Mouse (Mus musculus) megakaryocyte-erythroid progenitor cell, adult 5-6 weeks (primary cell): ENCODE measurements around the gene Sar1b. TPM values are rescaled to one million over a fixed set of nuclear protein-coding genes. Genes with fewer than 3 reads are reported as not detected.

Experiments
- ATAC-seq: replicated peaks from 2 replicates; pipeline ENCODE4 v1.8.0; 2016; ENCODE audit warnings: mild to moderate bottlenecking, inconsistent platforms; ENCODE audit not compliant: severe bottlenecking, poor library complexity, low FRiP score, low TSS enrichment
- total RNA-seq, 2 experiments: library from RNA; stranded (forward) in 1 of 2; stranded (reverse) in 1 of 2; fragments of 200-1000, 215-1000 nt in 1 of 2; fragments of >200 nt in 1 of 2; fragmentation: Nextera tagmentation in 1 of 2; gene quantifications; 2 replicates each; pipeline ENCODE4 v1.2.3; 2014 to 2017

Gene Sar1b
- total RNA-seq, 2 experiments from 2014 or later, result 74.0 to 85.3 TPM

- ATAC-seq, result no peak
Measured at GRCm38 (mm10) chr11:51823271-51823670, 59.8 kb downstream of the Sar1b start.

- ATAC-seq, result no peak
Measured at GRCm38 (mm10) chr11:51823963-51824753, 60.7 kb downstream of the Sar1b start.

GRCm38 (mm10) chr11:51824867-51825424 lies 61.5 kb downstream of the Sar1b start:
- ATAC-seq, result no peak

- ATAC-seq, result peak; percentile 90
Measured at GRCm38 (mm10) chr11:51831962-51832909, 68.7 kb downstream of the Sar1b start.

- ATAC-seq, result no peak
Measured at GRCm38 (mm10) chr11:51832992-51833391, 69.5 kb downstream of the Sar1b start.

- no peak for ATAC-seq
Measured at GRCm38 (mm10) chr11:51833393-51834066, 70.0 kb downstream of the Sar1b start.

GRCm38 (mm10) chr11:51834067-51834411 lies 70.6 kb downstream of the Sar1b start:
- no peak for ATAC-seq

GRCm38 (mm10) chr11:51835598-51835997 lies 72.1 kb downstream of the Sar1b start:
- no peak for ATAC-seq

GRCm38 (mm10) chr11:51836506-51836905 lies 73.0 kb downstream of the Sar1b start:
- no peak for ATAC-seq

GRCm38 (mm10) chr11:51837164-51838153 lies 74.0 kb downstream of the Sar1b start:
- ATAC-seq, result 0 out of 2 replicates have a peak, but pooled peaks have one; percentile 28

- ATAC-seq, result no peak
Measured at GRCm38 (mm10) chr11:51839106-51839505, 75.6 kb downstream of the Sar1b start.

GRCm38 (mm10) chr11:51839973-51840372 lies 76.5 kb downstream of the Sar1b start:
- ATAC-seq, result no peak

- ATAC-seq, result peak; percentile 84
Measured at GRCm38 (mm10) chr11:51840657-51841056, 77.2 kb downstream of the Sar1b start.

GRCm38 (mm10) chr11:51841149-51841548 lies 77.7 kb downstream of the Sar1b start:
- ATAC-seq, result no peak

Other genes starting within 250 kb of the Sar1b start
- gene Phykpl, start 178.9 kb upstream of the Sar1b start, total RNA-seq (2014; fragmentation: Nextera tagmentation), result 30.5 and 34.7 TPM in 2 replicates
- 8.8 and 19.9 TPM in 2 replicates for gene Phykpl, start 178.9 kb upstream of the Sar1b start, total RNA-seq (2017)
- gene Hnrnpab, start 156.8 kb upstream of the Sar1b start, total RNA-seq (2014; fragmentation: Nextera tagmentation), result 644 and 702 TPM in 2 replicates
- 1,394 and 1,753 TPM in 2 replicates for gene Hnrnpab, start 156.8 kb upstream of the Sar1b start, total RNA-seq (2017)
- 285 and 292 TPM in 2 replicates for gene Nhp2, start 144.0 kb upstream of the Sar1b start, total RNA-seq (2014; fragmentation: Nextera tagmentation)
- 141 and 176 TPM in 2 replicates for gene Nhp2, start 144.0 kb upstream of the Sar1b start, total RNA-seq (2017)
- 37.0 TPM in 2 replicates for gene Rmnd5b, start 127.8 kb upstream of the Sar1b start, total RNA-seq (2014; fragmentation: Nextera tagmentation)
- 9.5 and 17.6 TPM in 2 replicates for gene Rmnd5b, start 127.8 kb upstream of the Sar1b start, total RNA-seq (2017)
- not detected in 2 replicates for gene N4bp3, start 112.8 kb upstream of the Sar1b start, total RNA-seq (2014; fragmentation: Nextera tagmentation)
- gene N4bp3, start 112.8 kb upstream of the Sar1b start, total RNA-seq (2017), result 0.89 and 1.1 TPM in 2 replicates
- not detected in 2 replicates for gene D930048N14Rik, start 112.7 kb upstream of the Sar1b start, total RNA-seq (2014; fragmentation: Nextera tagmentation)
- not detected in 2 replicates for gene D930048N14Rik, start 112.7 kb upstream of the Sar1b start, total RNA-seq (2017)
- gene 0610009B22Rik, start 74.8 kb upstream of the Sar1b start, total RNA-seq (2014; fragmentation: Nextera tagmentation), result 26.9 and 27.6 TPM in 2 replicates
- 11.5 and 13.8 TPM in 2 replicates for gene 0610009B22Rik, start 74.8 kb upstream of the Sar1b start, total RNA-seq (2017)
- gene Sec24a, start 53 bp upstream of the Sar1b start, total RNA-seq (2014; fragmentation: Nextera tagmentation), result 23.5 and 30.5 TPM in 2 replicates
- 6.2 and 6.5 TPM in 2 replicates for gene Sec24a, start 53 bp upstream of the Sar1b start, total RNA-seq (2017)
- 11.1 and 12.1 TPM in 2 replicates for gene Jade2, start 94.0 kb downstream of the Sar1b start, total RNA-seq (2014; fragmentation: Nextera tagmentation)
- gene Jade2, start 94.0 kb downstream of the Sar1b start, total RNA-seq (2017), result 7.1 and 8.9 TPM in 2 replicates
- 73.1 and 95.6 TPM in 2 replicates for gene Cdkn2aipnl, start 204.0 kb downstream of the Sar1b start, total RNA-seq (2014; fragmentation: Nextera tagmentation)
- gene Cdkn2aipnl, start 204.0 kb downstream of the Sar1b start, total RNA-seq (2017), result 69.1 and 94.7 TPM in 2 replicates
- 30.7 and 51.1 TPM in 2 replicates for gene Ube2b, start 237.1 kb downstream of the Sar1b start, total RNA-seq (2014; fragmentation: Nextera tagmentation)
- gene Ube2b, start 237.1 kb downstream of the Sar1b start, total RNA-seq (2017), result 37.5 and 105 TPM in 2 replicates
- gene Cdkl3, start 240.5 kb downstream of the Sar1b start, total RNA-seq (2014; fragmentation: Nextera tagmentation), result 4.8 and 9.5 TPM in 2 replicates
- gene Cdkl3, start 240.5 kb downstream of the Sar1b start, total RNA-seq (2017), result 1.5 and 11.8 TPM in 2 replicates